ENCODE assay signal across 20 mouse cellular contexts in the genomic region with DNA sequence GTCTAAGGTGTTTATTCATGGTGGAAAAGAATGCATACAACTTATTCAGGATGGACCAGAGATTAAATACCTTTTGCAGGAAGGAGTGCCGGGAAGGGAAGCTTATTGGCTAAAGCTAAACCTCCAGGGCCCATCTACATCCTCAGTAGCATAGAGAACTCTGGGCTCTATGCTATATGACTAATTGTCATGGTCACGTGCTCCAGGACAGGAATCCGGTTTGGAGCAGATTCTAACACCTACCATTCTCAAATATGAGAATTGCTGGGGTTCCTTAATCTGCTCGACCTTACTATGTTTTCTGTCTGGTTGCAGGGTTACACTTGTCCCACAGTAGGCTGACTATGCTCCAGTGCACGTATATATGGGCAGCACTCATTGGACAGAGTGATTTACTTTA.
"Had no signal": no experiment of that assay in that cellular context is flagged by ENCODE, and none has a peak within 500 bp of the region (broad histone marks: within the 10 kb centered on the region; RNA-seq: fewer than 3 reads in every experiment).

No protein-coding gene starts in this region.

- H3K9ac ChIP-seq: liver, postnatal 0 days; lung, embryonic 15.5 days; midbrain, embryonic 12.5 days; neural tube, embryonic 13.5 days; neural tube, embryonic 15.5 days had no signal

- H3K27ac ChIP-seq: macrophage; midbrain, embryonic 12.5 days; neural tube, embryonic 13.5 days; neural tube, embryonic 15.5 days had no signal

- H3K4me2 ChIP-seq: lung, embryonic 15.5 days; midbrain, embryonic 12.5 days; neural tube, embryonic 13.5 days; neural tube, embryonic 15.5 days had no signal

- H3K4me1 ChIP-seq: megakaryocyte, embryonic 14.5 days; midbrain, embryonic 12.5 days; neural tube, embryonic 13.5 days; neural tube, embryonic 15.5 days had no signal

- ATAC-seq: liver, postnatal 0 days; lung, postnatal 0 days had no signal

- H3K9me3 ChIP-seq: lung, embryonic 15.5 days; megakaryocyte, embryonic 14.5 days; midbrain, embryonic 12.5 days; neural tube, embryonic 13.5 days; neural tube, embryonic 15.5 days had no signal

- H3K4me3 ChIP-seq: lung, embryonic 15.5 days; megakaryocyte, embryonic 14.5 days; midbrain, embryonic 12.5 days; neural tube, embryonic 13.5 days; neural tube, embryonic 15.5 days had no signal

- DNase-seq: liver, postnatal 0 days; lung, adult 2 months; lung, postnatal 14 days; lung, postnatal 36 days; midbrain, embryonic 14.5 days; retina, postnatal 1 day; right cerebral cortex, adult 18-20 months; right cerebral cortex, postnatal 25 days; right cerebral cortex, postnatal 4 days; spleen, adult 18-20 months; thymus, adult 18-20 months; thymus, postnatal 14 days; thymus, postnatal 36 days had no signal

- H3K27me3 ChIP-seq: lung, embryonic 15.5 days; midbrain, embryonic 12.5 days; neural tube, embryonic 15.5 days had no signal

- H3K36me3 ChIP-seq: lung, embryonic 15.5 days; midbrain, embryonic 12.5 days; neural tube, embryonic 13.5 days; neural tube, embryonic 15.5 days had no signal
